Mouse (Mus musculus) liver, adult 10 weeks (tissue): ENCODE data around the gene Dhx40. TPM values are rescaled to one million over a fixed set of nuclear protein-coding genes. Genes with fewer than 3 reads are reported as not detected.

ENCODE experiments used
- polyA plus RNA-seq: library from polyadenylated mRNA; stranded (reverse); fragments of 350-450 nt; fragmentation: Illumina TruSeq; extraction: RNeasy Lipid Tissue Mini Kit (QIAGEN cat#74804); gene quantifications from one replicate; pipeline ENCODE4 v1.2.3, GENCODE M21; 2014; ENCODE audit warnings: low read depth, low replicate concordance

Gene Dhx40
- 59.7 TPM for polyA plus RNA-seq

DNA sequence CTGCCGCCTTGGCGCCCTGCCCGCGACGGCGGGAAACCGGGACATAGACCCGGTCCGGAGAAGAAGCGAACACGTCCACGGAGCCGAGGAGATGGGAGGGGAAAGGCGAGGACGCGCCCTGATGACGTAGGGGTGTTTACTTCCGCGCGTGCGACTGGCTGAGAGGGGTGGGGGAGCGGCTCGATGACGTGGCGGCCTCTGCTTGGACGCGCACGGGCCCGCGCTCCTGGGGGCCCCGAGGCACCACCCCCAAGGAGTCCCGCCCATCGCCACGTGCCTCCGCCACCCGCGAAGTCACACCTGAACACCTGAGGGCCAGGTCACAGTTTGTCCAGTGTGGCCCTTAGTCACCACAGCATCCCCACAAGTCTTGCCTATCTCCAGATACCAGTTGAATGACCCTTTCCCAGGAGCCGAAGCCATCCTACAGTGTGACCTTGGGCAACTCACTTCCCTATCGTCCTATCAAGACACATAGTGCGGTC lies at the start of gene Dhx40:
Gene Dhx40 (minus strand): TSS at position 242 of the 485 bp plus-strand sequence.

DNA sequence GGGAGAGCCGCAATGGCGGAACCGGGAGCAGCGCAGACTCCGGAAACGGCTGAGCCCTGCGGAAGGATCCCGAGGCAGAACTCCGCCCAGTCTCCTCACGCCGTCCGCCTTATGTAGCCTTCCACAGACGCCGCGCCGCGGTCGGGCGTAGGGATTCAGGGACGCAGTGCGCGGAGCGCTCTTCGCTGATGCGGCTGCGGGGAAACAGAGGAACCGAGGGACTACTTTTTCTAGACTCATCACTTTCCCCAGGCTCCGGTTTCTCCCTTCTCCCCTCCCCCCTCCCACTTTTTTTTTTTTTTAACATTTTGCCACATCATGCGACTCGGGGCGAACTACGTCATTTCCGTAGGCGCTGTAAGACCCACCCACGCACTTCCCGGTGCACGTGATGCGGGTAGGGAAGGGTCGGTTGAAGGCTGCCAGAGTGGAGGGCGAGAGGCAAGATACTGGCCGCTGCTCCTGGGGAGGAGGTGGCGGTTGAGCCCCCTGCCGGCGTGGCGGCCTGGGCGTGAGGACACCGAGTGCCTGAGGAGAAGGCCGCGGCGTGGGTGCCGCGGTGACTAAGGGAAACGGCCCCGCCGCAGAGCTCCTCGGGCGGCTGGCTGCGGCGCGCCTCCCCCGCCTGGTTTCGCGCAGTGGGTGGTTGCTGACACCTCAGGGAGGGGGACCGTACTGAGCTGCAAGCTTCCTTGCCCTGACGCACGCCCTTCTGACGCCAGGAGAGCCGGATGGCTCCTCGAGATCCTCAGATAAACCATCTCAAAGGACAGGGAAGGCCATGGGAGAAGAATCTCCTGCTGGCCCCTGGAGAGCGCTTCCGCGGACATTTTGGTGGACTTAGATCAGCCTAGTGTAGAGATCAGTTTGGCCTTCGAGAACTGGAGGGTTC lies 49.8 kb downstream of the Dhx40 start, which contains the start of gene Cltc:
Gene Cltc (minus strand): TSS at position 86 of the 892 bp plus-strand sequence.

Other genes starting within 250 kb of the Dhx40 start
- 275 TPM for gene Vmp1, start 123.9 kb downstream of the Dhx40 start, polyA plus RNA-seq
- 10.2 TPM for gene Ptrh2, start 123.8 kb downstream of the Dhx40 start, polyA plus RNA-seq
- 175 TPM for gene Cltc, start 50.2 kb downstream of the Dhx40 start, polyA plus RNA-seq
- gene Ypel2, start 186.0 kb upstream of the Dhx40 start, polyA plus RNA-seq, result 26.6 TPM